Mouse (Mus musculus) spleen, adult 2 months (tissue): ENCODE results near the gene Maml3. TPM values are rescaled to one million over a fixed set of nuclear protein-coding genes. Genes with fewer than 3 reads are reported as not detected.

Source experiments
- DNase-seq, 2 experiments: peaks; one replicate each; pipeline versions ENCODE4 v3.0.0 to v3.0.0-alpha.2; 2012 to 2021; ENCODE audit warnings: low spot score in 2 of 2, low read depth in 1 of 2
- H3K27ac ChIP-seq: fragments of 200-500 bp; 2 replicates; pipeline ENCODE4 v1.5.1; 2012; ENCODE audit warnings: low read length, inconsistent platforms; ENCODE audit not compliant: insufficient read depth
- H3K27me3 ChIP-seq: fragments of 200-500 bp; 2 replicates; pipeline ENCODE4 v1.6.1; 2012; ENCODE audit warnings: mild to moderate bottlenecking, moderate library complexity, low read length, inconsistent platforms; ENCODE audit not compliant: control insufficient read depth, insufficient read depth
- H3K36me3 ChIP-seq: fragments of 200-500 bp; 2 replicates; pipeline ENCODE4 v1.6.1; 2012; ENCODE audit warnings: mild to moderate bottlenecking, low read length, inconsistent platforms; ENCODE audit not compliant: control insufficient read depth, insufficient read depth
- H3K4me1 ChIP-seq: fragments of 200-500 bp; 2 replicates; pipeline ENCODE4 v1.6.1; 2011; ENCODE audit warnings: inconsistent platforms; ENCODE audit not compliant: control insufficient read depth, insufficient read depth, insufficient read length
- H3K4me3 ChIP-seq: fragments of 200-500 bp; 2 replicates; pipeline ENCODE4 v1.5.1; 2011; ENCODE audit warnings: mild to moderate bottlenecking, inconsistent platforms; ENCODE audit not compliant: insufficient read depth, insufficient read length; ENCODE audit errors: extremely low read depth
- CTCF ChIP-seq: fragments of 200-500 bp; IDR thresholded peaks from 2 replicates; pipeline ENCODE4 v1.5.1; 2011; ENCODE audit warnings: mild to moderate bottlenecking, inconsistent platforms; ENCODE audit not compliant: insufficient read depth, insufficient read length, insufficient replicate concordance; ENCODE audit errors: extremely low read depth
- POLR2A ChIP-seq: fragments of 200-500 bp; IDR thresholded peaks from 2 replicates; pipeline ENCODE4 v1.6.1; 2011; ENCODE audit warnings: low read depth, low read length, inconsistent platforms
- WGBS: fragments of 180-500 bp; shearing (Covaris S2); methylation state at CpG from one replicate; pipeline ENCODE4 v1.1.7; 2018; 5-methylcytosine and 5-hydroxymethylcytosine counted together
- polyA plus RNA-seq: library from polyadenylated mRNA; depleted of rRNA; stranded (reverse); fragments of >200 nt; gene quantifications from 2 replicates; pipeline ENCODE4 v1.2.3, GENCODE M21; 2012; rRNA removed

Maml3 gene
- 2.7 and 3.4 TPM in 2 replicates for polyA plus RNA-seq

GRCm38 (mm10) chr3:52104636-52105151, at the start of gene Maml3:
TSS of gene Maml3 (minus strand) at chr3:52105076.
- under 1% methylated on average over 39 of the region's 49 CpGs for WGBS
- H3K27ac ChIP-seq: peak within 1 kb of the TSS; percentile 94
- no peaks in the 10 kb centered on the region for H3K36me3 ChIP-seq
- TF ChIP-seq CTCF: no peak
- no peak; the same call in 1 of the 2 replicates for TF ChIP-seq POLR2A
- DNase-seq: peak; percentile 73 to 87
- peak within 1 kb of the TSS; percentile 84 for H3K4me3 ChIP-seq
- H3K27me3 ChIP-seq: no peaks in the 10 kb centered on the region
- H3K4me1 ChIP-seq: peaks cover 9% of the 10 kb centered on the region; the same call in 1 of the 2 replicates

- H3K4me1 ChIP-seq: no peaks in the 10 kb centered on the region
- no peak for TF ChIP-seq POLR2A
- TF ChIP-seq CTCF: no peak
- 82% methylated on average over 3 of the region's 3 CpGs for WGBS
These were observed 46.3 kb upstream of the Maml3 start for GRCm38 (mm10) chr3:52151155-52151554.

GRCm38 (mm10) chr3:52148301-52148700, 43.4 kb upstream of the Maml3 start:
- Histone ChIP-seq H3K36me3 (no peaks in the 10 kb centered on the region), H3K27me3 (no peaks in the 10 kb centered on the region), H3K4me1 (no peaks in the 10 kb centered on the region), H3K27ac (no peak overlapping the region), H3K4me3 (no peak overlapping the region)
- TF ChIP-seq POLR2A (no peak), CTCF (no peak)
- no peak for DNase-seq
- WGBS: 87% methylated on average over 4 of the region's 4 CpGs

More at GRCm38 (mm10) chr3:52151155-52151554, 46.3 kb upstream of the Maml3 start:
- H3K27me3 ChIP-seq: no peaks in the 10 kb centered on the region
- H3K4me3 ChIP-seq: no peak overlapping the region
- no peaks in the 10 kb centered on the region for H3K36me3 ChIP-seq
- DNase-seq: no peak
- no peak overlapping the region for H3K27ac ChIP-seq

GRCm38 (mm10) chr3:52144776-52145460, 40.0 kb upstream of the Maml3 start:
- no peak overlapping the region for H3K27ac ChIP-seq
- H3K4me3 ChIP-seq: no peak overlapping the region
- 86% methylated on average over 12 of the region's 12 CpGs for WGBS
- no peak for DNase-seq
- TF ChIP-seq CTCF (no peak), POLR2A (no peak)
- no peaks in the 10 kb centered on the region for H3K27me3 ChIP-seq
- no peaks in the 10 kb centered on the region for H3K36me3 ChIP-seq
- H3K4me1 ChIP-seq: no peaks in the 10 kb centered on the region

- DNase-seq: no peak
- no peak overlapping the region for H3K4me3 ChIP-seq
- WGBS: 90% methylated on average over 7 of the region's 7 CpGs
- no peaks in the 10 kb centered on the region for H3K27me3 ChIP-seq
- H3K27ac ChIP-seq: no peak overlapping the region
- no peaks in the 10 kb centered on the region for H3K4me1 ChIP-seq
- TF ChIP-seq CTCF: no peak
- TF ChIP-seq POLR2A: no peak
- H3K36me3 ChIP-seq: no peaks in the 10 kb centered on the region
These were observed 38.1 kb upstream of the Maml3 start for GRCm38 (mm10) chr3:52143017-52143416.

GRCm38 (mm10) chr3:52140162-52140561, 35.3 kb upstream of the Maml3 start:
- Histone ChIP-seq H3K4me3 (no peak overlapping the region), H3K36me3 (no peaks in the 10 kb centered on the region), H3K27ac (no peak overlapping the region), H3K27me3 (no peaks in the 10 kb centered on the region), H3K4me1 (no peaks in the 10 kb centered on the region)
- TF ChIP-seq POLR2A (no peak), CTCF (no peak)
- no peak for DNase-seq
- 85% methylated on average over 16 of the region's 16 CpGs for WGBS

- Histone ChIP-seq H3K27ac (no peak overlapping the region), H3K36me3 (no peaks in the 10 kb centered on the region), H3K4me1 (no peaks in the 10 kb centered on the region), H3K4me3 (no peak overlapping the region), H3K27me3 (no peaks in the 10 kb centered on the region)
- no peak for TF ChIP-seq CTCF
- TF ChIP-seq POLR2A: no peak
- DNase-seq: no peak
- WGBS: 90% methylated on average over 3 of the region's 3 CpGs
These were observed 20.5 kb upstream of the Maml3 start for GRCm38 (mm10) chr3:52125421-52125820.
